Mouse (Mus musculus): ENCODE measurements around the gene Rfx2. TPM values are rescaled to one million over a fixed set of nuclear protein-coding genes. Genes with fewer than 3 reads are reported as not detected.

Gene Rfx2
- polyA plus RNA-seq, 1 experiment from 2014 or later: 3.8 TPM

- no peak for ATAC-seq (ENCODE audit: insufficient number of reproducible peaks, low FRiP score)
Measured at GRCm38 (mm10) chr17:56780291-56780978, 50.4 kb downstream of the Rfx2 start.

GRCm38 (mm10) chr17:56778779-56779362, 51.9 kb downstream of the Rfx2 start:
- 0 out of 2 replicates have a peak overlapping the region, but pooled peaks have one; percentile 5 for H3K9ac ChIP-seq
- H3K4me2 ChIP-seq: no peak overlapping the region
- H3K36me3 ChIP-seq: peaks cover 18% of the 10 kb centered on the region
- peaks cover 31% of the 10 kb centered on the region for H3K4me1 ChIP-seq (replicated peaks)
- H3K4me3 ChIP-seq: no peak overlapping the region
- H3K27ac ChIP-seq (ENCODE audit: poor library complexity, severe bottlenecking): peak overlapping the region; percentile 79
- H3K27me3 ChIP-seq (replicated peaks): no peaks in the 10 kb centered on the region
- WGBS: 29% methylated on average over 3 of the region's 3 CpGs
- H3K9me3 ChIP-seq (replicated peaks): peaks cover 7% of the 10 kb centered on the region; the same call in 1 of the 2 replicates
- peak; percentile 80 for ATAC-seq (ENCODE audit: insufficient number of reproducible peaks, low FRiP score)

More at GRCm38 (mm10) chr17:56780291-56780978, 50.4 kb downstream of the Rfx2 start:
- peaks cover 7% of the 10 kb centered on the region; the same call in 1 of the 2 replicates for H3K9me3 ChIP-seq (replicated peaks)
- peaks cover 22% of the 10 kb centered on the region for H3K36me3 ChIP-seq
- H3K27me3 ChIP-seq (replicated peaks): no peaks in the 10 kb centered on the region
- peak overlapping the region; percentile 79; the same call in 1 of the 2 replicates for H3K27ac ChIP-seq (ENCODE audit: poor library complexity, severe bottlenecking)
- no peak overlapping the region for H3K4me3 ChIP-seq
- peaks cover 25% of the 10 kb centered on the region for H3K4me1 ChIP-seq (replicated peaks)
- 0 out of 2 replicates have a peak overlapping the region, but pooled peaks have one; percentile 28 for H3K9ac ChIP-seq
- 77% methylated on average over 13 of the region's 13 CpGs for WGBS
- H3K4me2 ChIP-seq: no peak overlapping the region

DNA sequence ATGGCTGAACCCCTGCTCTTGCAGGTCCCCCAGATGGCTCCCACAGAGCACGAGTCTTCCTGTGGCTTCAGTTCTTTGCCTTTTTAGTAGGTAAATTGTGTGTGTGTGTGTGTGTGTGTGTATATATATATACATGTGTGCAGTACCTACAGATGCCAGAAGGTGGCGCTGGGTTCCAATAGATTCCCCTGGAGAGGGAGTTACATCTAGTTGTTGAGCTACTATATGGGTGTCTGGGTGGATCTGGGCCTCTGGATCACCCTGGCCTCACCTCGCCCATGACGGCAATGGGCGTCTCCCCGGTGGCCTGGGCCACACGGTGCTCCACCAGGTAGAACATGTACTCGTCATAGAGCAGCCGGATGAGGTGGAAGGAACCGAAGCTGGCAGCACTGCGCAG, 53.2 kb downstream of the Rfx2 start:
- H3K4me2 ChIP-seq: no peak overlapping the region
- peaks cover 40% of the 10 kb centered on the region for H3K4me1 ChIP-seq (replicated peaks)
- H3K9ac ChIP-seq: no peak overlapping the region
- H3K27ac ChIP-seq (ENCODE audit: poor library complexity, severe bottlenecking): no peak overlapping the region
- 90% methylated on average over 11 of the region's 11 CpGs for WGBS
- ATAC-seq (ENCODE audit: insufficient number of reproducible peaks, low FRiP score): no peak
- H3K9me3 ChIP-seq (replicated peaks): peaks cover 7% of the 10 kb centered on the region; the same call in 1 of the 2 replicates
- H3K27me3 ChIP-seq (replicated peaks): no peaks in the 10 kb centered on the region
- H3K4me3 ChIP-seq: no peak overlapping the region
- peaks cover 17% of the 10 kb centered on the region for H3K36me3 ChIP-seq

DNA sequence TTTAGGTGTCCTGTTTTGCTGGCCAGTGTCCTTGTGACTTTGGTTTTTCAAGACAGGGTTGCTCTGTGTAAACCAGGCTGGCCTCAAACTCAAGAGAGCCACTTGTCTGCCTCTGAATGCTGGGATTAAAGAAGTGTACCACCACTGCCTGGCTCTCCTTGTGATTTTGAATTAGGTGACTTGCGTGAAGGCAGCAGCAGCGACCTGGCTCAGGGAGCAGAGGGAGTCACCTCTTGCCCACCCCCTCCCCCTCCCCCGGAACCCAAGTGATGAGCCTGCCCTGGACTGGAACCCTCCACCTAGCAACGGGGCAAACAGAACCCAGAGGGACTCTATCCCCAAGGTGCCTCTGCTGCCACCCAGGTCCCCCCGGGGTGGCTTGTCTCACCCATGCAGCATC, 60.9 kb downstream of the Rfx2 start, which contains the start of gene Prr22:
Prr22 (plus strand) TSS at position 301 of the 400 bp plus-strand sequence.
- Histone ChIP-seq H3K4me3 (no peak within 1 kb of the TSS), H3K9ac (no peak within 1 kb of the TSS), H3K36me3 (peaks cover 52% of the 10 kb centered on the region), H3K4me1 (replicated peaks) (peaks cover 20% of the 10 kb centered on the region), H3K9me3 (replicated peaks) (no peaks in the 10 kb centered on the region), H3K4me2 (no peak within 1 kb of the TSS), H3K27me3 (replicated peaks) (no peaks in the 10 kb centered on the region), H3K27ac (ENCODE audit: poor library complexity, severe bottlenecking) (no peak within 1 kb of the TSS)
- ATAC-seq (ENCODE audit: insufficient number of reproducible peaks, low FRiP score): no peak
- 97% methylated on average over 5 of the region's 5 CpGs for WGBS

DNA sequence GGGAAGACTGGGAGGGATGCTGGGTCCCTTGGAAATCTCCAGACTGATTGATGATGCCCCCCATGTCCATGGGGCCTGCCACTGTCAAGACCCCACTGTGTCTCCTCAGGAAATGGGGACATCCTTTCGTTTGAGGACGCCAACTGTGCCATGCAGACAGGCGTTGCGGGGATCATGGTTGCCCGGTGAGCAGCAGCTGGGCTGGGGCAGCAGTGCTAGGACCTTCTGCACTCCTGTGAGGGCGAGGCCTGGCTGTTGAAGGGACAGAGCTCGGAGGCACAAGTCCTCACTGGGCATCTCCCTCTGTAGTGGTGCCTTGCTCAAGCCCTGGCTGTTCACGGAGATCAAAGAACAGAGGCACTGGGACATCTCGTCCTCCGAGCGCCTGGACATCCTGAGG, 61.9 kb downstream of the Rfx2 start:
- Histone ChIP-seq H3K9ac (no peak overlapping the region), H3K27me3 (replicated peaks) (no peaks in the 10 kb centered on the region), H3K9me3 (replicated peaks) (no peaks in the 10 kb centered on the region), H3K36me3 (peaks cover 52% of the 10 kb centered on the region), H3K4me1 (replicated peaks) (peaks cover 15% of the 10 kb centered on the region), H3K4me3 (no peak overlapping the region), H3K27ac (ENCODE audit: poor library complexity, severe bottlenecking) (no peak overlapping the region), H3K4me2 (no peak overlapping the region)
- WGBS: 90% methylated on average over 11 of the region's 11 CpGs
- no peak for ATAC-seq (ENCODE audit: insufficient number of reproducible peaks, low FRiP score)

GRCm38 (mm10) chr17:56767531-56768135, 63.2 kb downstream of the Rfx2 start:
- peaks cover 13% of the 10 kb centered on the region for H3K4me1 ChIP-seq (replicated peaks)
- H3K27ac ChIP-seq (ENCODE audit: poor library complexity, severe bottlenecking): no peak overlapping the region
- no peak overlapping the region for H3K9ac ChIP-seq
- H3K36me3 ChIP-seq: peaks cover 52% of the 10 kb centered on the region
- H3K4me2 ChIP-seq: no peak overlapping the region
- no peak for ATAC-seq (ENCODE audit: insufficient number of reproducible peaks, low FRiP score)
- 94% methylated on average over 29 of the region's 29 CpGs for WGBS
- H3K27me3 ChIP-seq (replicated peaks): no peaks in the 10 kb centered on the region
- no peak overlapping the region for H3K4me3 ChIP-seq
- no peaks in the 10 kb centered on the region for H3K9me3 ChIP-seq (replicated peaks)

GRCm38 (mm10) chr17:56766631-56767405, 64.0 kb downstream of the Rfx2 start:
- no peaks in the 10 kb centered on the region for H3K9me3 ChIP-seq (replicated peaks)
- peaks cover 52% of the 10 kb centered on the region for H3K36me3 ChIP-seq
- H3K27ac ChIP-seq (ENCODE audit: poor library complexity, severe bottlenecking): no peak overlapping the region
- H3K27me3 ChIP-seq (replicated peaks): no peaks in the 10 kb centered on the region
- H3K4me1 ChIP-seq (replicated peaks): peaks cover 18% of the 10 kb centered on the region
- H3K4me2 ChIP-seq: no peak overlapping the region
- no peak overlapping the region for H3K4me3 ChIP-seq
- no peak for ATAC-seq (ENCODE audit: insufficient number of reproducible peaks, low FRiP score)
- H3K9ac ChIP-seq: no peak overlapping the region
- 95% methylated on average over 27 of the region's 27 CpGs for WGBS

GRCm38 (mm10) chr17:56765431-56765830, 65.4 kb downstream of the Rfx2 start:
- peak overlapping the region; percentile 95; the same call in 1 of the 2 replicates for H3K27ac ChIP-seq (ENCODE audit: poor library complexity, severe bottlenecking)
- H3K27me3 ChIP-seq (replicated peaks): peaks cover 7% of the 10 kb centered on the region; the same call in 1 of the 2 replicates
- WGBS: 49% methylated on average over 12 of the region's 12 CpGs
- ATAC-seq (ENCODE audit: insufficient number of reproducible peaks, low FRiP score): no peak
- peak overlapping the region; percentile 82 for H3K9ac ChIP-seq
- peak overlapping the region; percentile 73 for H3K4me3 ChIP-seq
- H3K9me3 ChIP-seq (replicated peaks): no peaks in the 10 kb centered on the region
- peaks cover 41% of the 10 kb centered on the region for H3K36me3 ChIP-seq
- peak overlapping the region; percentile 79 for H3K4me2 ChIP-seq
- H3K4me1 ChIP-seq (replicated peaks): peaks cover 25% of the 10 kb centered on the region

DNA sequence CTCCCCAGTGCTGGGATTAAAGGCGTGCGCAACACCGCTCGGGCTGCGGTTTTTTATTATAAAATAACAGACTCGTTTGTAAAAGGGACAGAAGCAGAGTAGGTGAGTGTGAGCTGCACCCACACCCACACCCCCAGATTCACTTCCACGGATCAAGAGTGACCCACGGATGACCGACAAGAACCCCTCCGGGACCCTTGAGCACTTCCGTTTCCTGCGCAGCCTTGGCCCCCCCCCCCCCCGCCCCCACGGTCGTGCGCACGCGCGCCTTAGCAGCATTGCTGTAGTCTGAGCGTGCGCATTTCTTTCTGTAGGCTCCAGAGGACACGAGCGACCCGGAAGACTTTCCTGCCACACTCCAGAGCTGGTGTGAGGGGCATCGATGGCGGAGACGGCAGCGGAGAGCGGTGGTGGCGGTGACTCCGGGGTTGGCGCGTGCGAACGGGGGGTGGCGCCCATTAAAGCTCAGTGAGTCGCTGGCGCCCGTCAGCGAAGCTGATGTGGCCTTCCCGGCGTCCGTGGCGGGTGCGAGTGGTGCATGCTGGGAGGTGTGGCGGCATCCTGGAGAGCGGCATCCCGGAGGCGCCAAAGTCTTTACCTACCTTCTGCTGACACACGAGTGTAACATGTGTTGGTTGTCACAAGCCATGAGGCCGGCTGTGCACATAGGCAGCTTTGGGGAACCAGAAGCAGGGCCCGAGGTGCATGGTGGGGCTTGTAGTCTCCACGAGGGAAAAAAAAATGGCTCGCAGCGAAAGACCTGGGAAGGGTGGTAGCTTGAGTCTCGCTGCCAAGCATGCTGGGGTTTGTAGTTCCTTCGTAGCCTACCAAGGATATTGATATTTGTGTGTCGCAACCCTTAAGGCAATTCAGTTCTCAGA, 66.1 kb downstream of the Rfx2 start, which contains the start of gene Dus3l:
Dus3l (plus strand) TSS at position 284 of the 881 bp plus-strand sequence.
- 2% methylated on average over 55 of the region's 58 CpGs for WGBS
- Histone ChIP-seq H3K4me2 (peak within 1 kb of the TSS; percentile 79), H3K27ac (ENCODE audit: poor library complexity, severe bottlenecking) (peak within 1 kb of the TSS; percentile 95), H3K4me1 (replicated peaks) (peaks cover 25% of the 10 kb centered on the region), H3K4me3 (peak within 1 kb of the TSS; percentile 73), H3K9ac (peak within 1 kb of the TSS; percentile 82), H3K27me3 (replicated peaks) (peaks cover 14% of the 10 kb centered on the region), H3K9me3 (replicated peaks) (no peaks in the 10 kb centered on the region), H3K36me3 (peaks cover 34% of the 10 kb centered on the region)
- ATAC-seq (ENCODE audit: insufficient number of reproducible peaks, low FRiP score): peak; percentile 79

DNA sequence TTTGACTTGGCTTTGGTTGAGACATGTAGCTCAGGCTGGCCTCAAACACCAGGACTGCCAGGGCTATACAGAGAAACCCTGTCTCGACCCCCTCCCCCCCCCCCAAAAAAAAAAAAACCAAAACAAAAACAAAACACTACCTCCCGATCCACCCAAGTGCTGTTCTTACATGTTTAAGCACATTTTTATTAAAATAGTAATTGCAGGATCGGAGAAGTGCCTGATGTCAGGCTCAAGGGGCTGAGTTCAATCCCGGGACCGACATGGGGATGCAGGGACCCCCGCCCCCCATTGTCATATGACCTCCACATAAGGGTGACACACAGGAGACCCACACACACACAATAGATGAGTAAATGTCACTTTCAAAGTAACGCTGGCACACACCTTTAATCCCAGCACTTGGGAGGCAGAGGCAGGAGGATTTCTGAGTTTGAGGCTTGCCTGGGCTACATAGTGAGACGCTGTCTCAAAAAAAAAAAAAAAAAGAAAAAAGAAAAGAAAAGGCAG, 67.0 kb downstream of the Rfx2 start:
- no peaks in the 10 kb centered on the region for H3K9me3 ChIP-seq (replicated peaks)
- peaks cover 25% of the 10 kb centered on the region for H3K36me3 ChIP-seq
- H3K4me1 ChIP-seq (replicated peaks): peaks cover 25% of the 10 kb centered on the region
- 69% methylated on average over 8 of the region's 8 CpGs for WGBS
- no peak overlapping the region for H3K4me3 ChIP-seq
- no peak overlapping the region for H3K9ac ChIP-seq
- H3K27ac ChIP-seq (ENCODE audit: poor library complexity, severe bottlenecking): peak overlapping the region; percentile 95; the same call in 1 of the 2 replicates
- peak overlapping the region; percentile 79 for H3K4me2 ChIP-seq
- H3K27me3 ChIP-seq (replicated peaks): peaks cover 21% of the 10 kb centered on the region
- no peak for ATAC-seq (ENCODE audit: insufficient number of reproducible peaks, low FRiP score)

All from heart, embryonic 12.5 days (tissue).